Mouse (Mus musculus): ENCODE results near the gene Fthl17d.
"Not testable (repeated sequence)": the region's sequence is repeated elsewhere in the genome, so short reads cannot be mapped to it uniquely, and the experiment has no call there.

The Fthl17d gene

GRCm38 (mm10) chrX:8986655-8987054 lies at the start of gene Fthl17d:
Fthl17d (minus strand) TSS chrX:8986755.
- DNase-seq (ENCODE audit: extremely low spot score): not testable (repeated sequence)

DNA sequence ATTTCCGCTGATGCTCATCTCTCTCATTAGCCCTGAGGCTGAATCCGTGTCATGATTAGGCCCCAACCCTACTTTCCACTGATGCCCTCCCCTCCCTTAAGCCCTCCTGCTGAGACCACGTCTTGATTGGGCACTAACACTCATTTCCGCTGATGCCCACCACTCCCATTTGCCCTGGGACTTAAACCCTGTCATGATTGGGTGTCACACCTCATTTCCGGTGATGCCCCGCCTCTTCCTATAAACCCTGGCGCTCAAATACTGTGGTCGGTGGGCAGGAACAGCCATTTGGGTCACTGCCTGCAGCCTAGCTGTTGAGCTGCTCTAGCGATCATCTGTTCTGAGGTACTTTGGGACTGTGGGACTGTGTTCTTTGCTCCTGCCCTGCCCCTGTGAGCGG lies 46.6 kb upstream of the Fthl17d start, which contains the start of gene Fthl17e:
Gene Fthl17e, plus strand, starts transcription at position 301 of the 400 bp plus-strand sequence.
- DNase-seq (ENCODE audit: extremely low spot score): not testable (repeated sequence)

- no peak for DNase-seq (ENCODE audit: extremely low spot score)
Measured at GRCm38 (mm10) chrX:9019481-9019880, 32.9 kb upstream of the Fthl17d start.

DNA sequence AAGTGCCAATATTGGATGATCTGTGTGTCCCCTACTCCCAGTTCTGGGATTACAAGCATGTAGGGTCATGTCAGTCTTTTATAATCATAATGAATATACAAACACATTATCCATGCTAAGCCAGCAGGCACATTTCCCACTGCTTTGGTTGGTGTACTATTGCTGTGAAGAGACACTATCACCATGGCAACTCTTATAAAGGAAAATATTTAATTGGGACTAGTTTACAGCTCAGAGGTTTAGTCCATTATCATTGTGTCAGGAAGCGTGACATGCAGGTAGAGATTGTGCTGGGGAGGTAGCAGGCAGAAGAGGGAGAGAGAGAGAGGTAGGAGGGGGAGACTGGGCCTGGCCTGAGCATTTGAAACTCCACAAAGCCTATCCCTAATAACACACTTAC lies 29.5 kb upstream of the Fthl17d start:
- DNase-seq (ENCODE audit: extremely low spot score): no peak

DNA sequence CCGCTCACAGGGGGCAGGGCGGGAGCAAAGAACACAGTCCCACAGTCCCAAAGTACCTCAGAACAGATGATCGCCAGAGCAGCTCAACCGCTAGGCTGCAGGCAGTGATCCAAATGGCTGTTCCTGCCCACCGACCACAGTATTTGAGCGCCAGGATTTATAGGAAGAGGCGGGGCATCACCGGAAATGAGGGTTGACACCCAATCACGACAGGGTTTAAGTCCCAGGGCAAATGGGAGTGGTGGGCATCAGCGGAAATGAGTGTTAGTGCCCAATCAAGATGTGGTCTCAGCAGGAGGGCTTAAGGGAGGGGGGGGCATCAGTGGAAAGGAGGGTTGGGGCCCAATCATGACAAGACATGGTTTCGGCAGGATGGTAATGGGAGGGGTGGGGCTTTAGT lies 10.1 kb downstream of the Fthl17d start, which contains the start of gene Fthl17c:
Gene Fthl17c, minus strand, starts transcription at position 101 of the 400 bp plus-strand sequence.
- DNase-seq (ENCODE audit: extremely low spot score): not testable (repeated sequence)

DNA sequence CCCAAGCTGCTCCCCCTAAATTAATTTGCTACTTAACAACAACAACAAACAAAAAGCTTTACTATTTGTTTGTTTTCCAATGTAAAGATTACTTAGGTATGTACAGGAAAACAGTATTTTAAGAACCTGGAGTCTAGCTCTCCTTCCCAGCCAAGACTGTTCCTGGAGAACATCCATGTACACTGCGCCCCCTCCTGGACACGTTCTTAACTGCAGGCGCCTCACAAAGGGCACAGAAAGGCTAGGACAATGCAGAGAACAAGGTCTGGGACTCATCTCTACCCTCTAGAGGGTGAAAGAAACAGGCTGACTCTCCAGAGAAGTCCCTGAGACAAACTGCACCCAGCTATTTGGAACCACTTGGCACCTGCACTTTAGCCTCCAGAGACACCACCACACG lies 21.9 kb downstream of the Fthl17d start:
- DNase-seq (ENCODE audit: extremely low spot score): not testable (repeated sequence)

GRCm38 (mm10) chrX:8962875-8963274 lies 23.7 kb downstream of the Fthl17d start, which contains the start of gene Fthl17b:
Fthl17b (minus strand) TSS chrX:8962975.
- DNase-seq (ENCODE audit: extremely low spot score): not testable (repeated sequence)

- peak; percentile 71 for DNase-seq (ENCODE audit: extremely low spot score)
Measured at GRCm38 (mm10) chrX:8948130-8948805, 38.3 kb downstream of the Fthl17d start.

DNA sequence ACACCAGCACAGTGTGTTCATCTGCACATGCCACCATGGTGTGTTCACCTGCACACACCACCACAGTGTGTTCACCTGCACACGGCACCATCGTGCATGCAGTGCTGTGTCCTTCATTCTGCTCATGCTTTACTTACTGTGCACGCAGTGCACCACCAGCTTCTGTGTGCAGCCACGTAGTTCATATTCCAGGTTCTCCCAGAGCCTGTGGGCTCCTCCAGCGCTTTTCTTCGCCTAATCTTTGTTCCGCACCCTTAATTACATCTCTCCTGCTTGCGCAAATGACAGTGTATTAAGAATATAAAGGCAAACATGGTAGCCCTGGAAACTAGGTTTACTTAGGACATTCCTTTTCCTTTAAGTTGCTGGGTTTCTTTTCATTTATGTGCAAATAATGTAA lies 42.5 kb downstream of the Fthl17d start:
- DNase-seq (ENCODE audit: extremely low spot score): no peak

Data from embryo, embryonic 9.5 days (tissue).